Mouse (Mus musculus) embryonic facial prominence, embryonic 14.5 days (tissue): ENCODE data around the gene Uri1. TPM values are rescaled to one million over a fixed set of nuclear protein-coding genes. Genes with fewer than 3 reads are reported as not detected.

Experiments
- polyA plus RNA-seq: library from polyadenylated mRNA; unstranded; fragments of >200 nt; fragmentation: Nextera tagmentation; extraction: Ambion mirVana; gene quantifications from 2 replicates; pipeline ENCODE4 v1.2.1, GENCODE M21; 2014

The Uri1 gene
- polyA plus RNA-seq, 1 experiment from 2014 or later = 42.1 TPM

Other genes with a start within 250 kb of the Uri1 start
- 7.2 and 7.7 TPM in 2 replicates for gene Zfp536, start 249.9 kb downstream of the Uri1 start, polyA plus RNA-seq
- gene Ccne1, start 84.0 kb upstream of the Uri1 start, polyA plus RNA-seq = 73.7 and 82.9 TPM in 2 replicates
- gene 1600014C10Rik, start 159.7 kb upstream of the Uri1 start, polyA plus RNA-seq = 15.6 and 17.5 TPM in 2 replicates
- gene Plekhf1, start 204.5 kb upstream of the Uri1 start, polyA plus RNA-seq = 4.5 and 5.1 TPM in 2 replicates
- gene Pop4, start 247.9 kb upstream of the Uri1 start, polyA plus RNA-seq = 56.8 and 62.0 TPM in 2 replicates